Mouse (Mus musculus): ENCODE results near the gene Arnt2.

DNA sequence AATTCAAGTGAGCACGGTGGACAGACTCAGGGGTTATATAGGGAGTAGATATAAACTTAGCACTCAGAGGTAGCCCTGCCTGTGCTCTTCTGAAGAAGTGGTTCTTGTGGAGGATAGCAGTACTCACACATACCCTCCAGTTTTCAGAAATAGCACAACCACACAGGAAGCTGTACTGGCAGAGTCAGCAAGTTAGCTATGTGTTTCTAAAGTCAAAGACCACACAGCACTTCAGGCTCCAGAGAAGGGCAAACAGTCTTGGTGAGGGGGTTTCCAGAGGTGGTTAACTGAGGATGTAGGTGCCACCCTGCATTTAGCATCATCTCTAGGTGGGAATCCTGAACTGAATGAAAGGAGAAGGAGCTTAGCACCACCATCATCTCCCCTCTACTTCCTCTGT, 23.5 kb downstream of the Arnt2 start:
- TF ChIP-seq CTCF (IDR thresholded peaks at IDR 0.05; ENCODE audit: low read depth) (no peak), EP300 (IDR thresholded peaks at IDR 0.05; ENCODE audit: low read depth) (no peak)

Measured in liver, postnatal 0 days (tissue).